Mouse (Mus musculus) liver, embryonic 13.5 days (tissue): Measurements from ENCODE around the gene Ywhah. TPM values are rescaled to one million over a fixed set of nuclear protein-coding genes. Genes with fewer than 3 reads are reported as not detected.

Experiments
- ATAC-seq: fragments of 200-750 bp; cut with Nextera tagmentation; 2 replicates; pipeline ENCODE4 v1.8.0; 2017; ENCODE audit warnings: low read depth, mild to moderate bottlenecking, moderate number of reproducible peaks, moderate library complexity
- DNase-seq: peaks from one replicate; pipeline ENCODE4 v3.0.0; 2022
- H3K27ac ChIP-seq: fragments of 300-500 bp; sonication (generic); 2 replicates; pipeline ENCODE4 v1.5.1; 2015; ENCODE audit warnings: moderate library complexity, mild to moderate bottlenecking, inconsistent platforms
- H3K27me3 ChIP-seq: fragments of 300-500 bp; sonication (generic); 2 replicates; pipeline ENCODE4 v1.6.1; 2015; ENCODE audit warnings: mild to moderate bottlenecking, inconsistent platforms
- H3K36me3 ChIP-seq: fragments of 300-500 bp; sonication (generic); 2 replicates; pipeline ENCODE4 v1.6.1; 2015; ENCODE audit warnings: mild to moderate bottlenecking, inconsistent platforms
- H3K4me1 ChIP-seq: fragments of 300-500 bp; sonication (generic); replicated peaks from 2 replicates; pipeline ENCODE4 v1.6.1; 2015; ENCODE audit warnings: inconsistent platforms
- H3K4me2 ChIP-seq: fragments of 300-500 bp; sonication (generic); 2 replicates; pipeline ENCODE4 v1.6.1; 2015; ENCODE audit warnings: inconsistent platforms, mild to moderate bottlenecking, moderate library complexity
- H3K4me3 ChIP-seq: fragments of 300-500 bp; sonication (generic); replicated peaks from 2 replicates; pipeline ENCODE4 v1.5.1; 2015; ENCODE audit warnings: mild to moderate bottlenecking, inconsistent platforms
- H3K9ac ChIP-seq: fragments of 300-500 bp; sonication (generic); 2 replicates; pipeline ENCODE4 v1.6.1; 2015; ENCODE audit warnings: mild to moderate bottlenecking, inconsistent platforms
- H3K9me3 ChIP-seq: fragments of 300-500 bp; sonication (generic); replicated peaks from 2 replicates; pipeline ENCODE4 v1.6.1; 2016; ENCODE audit warnings: inconsistent platforms
- WGBS: fragments of 180-500 bp; shearing (Covaris S2); methylation state at CpG from one replicate; pipeline ENCODE4 v1.1.7; 2015; ENCODE audit not compliant: insufficient replicate concordance; 5-methylcytosine and 5-hydroxymethylcytosine counted together
- polyA plus RNA-seq: library from polyadenylated mRNA; unstranded; fragments of >200 nt; fragmentation: Nextera tagmentation; extraction: Ambion mirVana; gene quantifications from 2 replicates; pipeline ENCODE4 v1.2.1, GENCODE M21; 2015

The Ywhah gene
- polyA plus RNA-seq, 1 experiment from 2014 or later: 248 TPM

GRCm38 (mm10) chr5:33045316-33045705 lies 26.7 kb downstream of the Ywhah start:
- no peaks in the 10 kb centered on the region; the same call in 1 of the 2 replicates for H3K9me3 ChIP-seq
- H3K27ac ChIP-seq: no peak overlapping the region
- WGBS: 73% methylated on average over 6 of the region's 6 CpGs
- no peak overlapping the region for H3K4me2 ChIP-seq
- no peaks in the 10 kb centered on the region for H3K4me1 ChIP-seq
- no peak for ATAC-seq
- H3K4me3 ChIP-seq: no peak overlapping the region
- no peak for DNase-seq
- no peaks in the 10 kb centered on the region for H3K36me3 ChIP-seq
- no peak overlapping the region for H3K9ac ChIP-seq
- H3K27me3 ChIP-seq: peaks cover 15% of the 10 kb centered on the region

GRCm38 (mm10) chr5:33052849-33053582 lies 34.4 kb downstream of the Ywhah start:
- Histone ChIP-seq H3K9ac (no peak overlapping the region; the same call in 1 of the 2 replicates), H3K4me2 (peak overlapping the region; percentile 45), H3K9me3 (no peaks in the 10 kb centered on the region), H3K27ac (no peak overlapping the region), H3K4me1 (peaks cover 5% of the 10 kb centered on the region; the same call in 1 of the 2 replicates), H3K36me3 (no peaks in the 10 kb centered on the region), H3K27me3 (peaks cover 9% of the 10 kb centered on the region; the same call in 1 of the 2 replicates), H3K4me3 (peak overlapping the region; percentile 16; the same call in 1 of the 2 replicates)
- ATAC-seq (peak; percentile 81), DNase-seq (no peak)
- WGBS: 37% methylated on average over 14 of the region's 14 CpGs

- Histone ChIP-seq H3K9me3 (no peaks in the 10 kb centered on the region), H3K27me3 (peaks cover 9% of the 10 kb centered on the region; the same call in 1 of the 2 replicates), H3K9ac (no peak overlapping the region), H3K4me3 (no peak overlapping the region), H3K27ac (no peak overlapping the region), H3K4me2 (no peak overlapping the region), H3K36me3 (no peaks in the 10 kb centered on the region), H3K4me1 (peaks cover 5% of the 10 kb centered on the region; the same call in 1 of the 2 replicates)
- ATAC-seq (no peak), DNase-seq (no peak)
- WGBS: 54% methylated on average over 10 of the region's 10 CpGs
These were observed 37.6 kb downstream of the Ywhah start for GRCm38 (mm10) chr5:33056126-33056765.

- no peak overlapping the region for H3K4me3 ChIP-seq
- DNase-seq (no peak), ATAC-seq (no peak)
- no peaks in the 10 kb centered on the region for H3K36me3 ChIP-seq
- no peaks in the 10 kb centered on the region for H3K27me3 ChIP-seq
- H3K4me1 ChIP-seq: no peaks in the 10 kb centered on the region
- H3K9ac ChIP-seq: no peak overlapping the region
- no peaks in the 10 kb centered on the region for H3K9me3 ChIP-seq
- no peak overlapping the region for H3K27ac ChIP-seq
- no peak overlapping the region for H3K4me2 ChIP-seq
These were observed 51.5 kb downstream of the Ywhah start for GRCm38 (mm10) chr5:33070071-33070470.

GRCm38 (mm10) chr5:33076490-33077191 lies 58.0 kb downstream of the Ywhah start:
- 53% methylated on average over 6 of the region's 6 CpGs for WGBS
- Histone ChIP-seq H3K27ac (no peak overlapping the region), H3K4me1 (no peaks in the 10 kb centered on the region)

More at GRCm38 (mm10) chr5:33076490-33077191, 58.0 kb downstream of the Ywhah start:
- no peak overlapping the region for H3K9ac ChIP-seq
- DNase-seq: no peak
- H3K36me3 ChIP-seq: no peaks in the 10 kb centered on the region
- no peaks in the 10 kb centered on the region for H3K27me3 ChIP-seq
- no peak overlapping the region for H3K4me2 ChIP-seq
- H3K4me3 ChIP-seq: no peak overlapping the region
- H3K9me3 ChIP-seq: no peaks in the 10 kb centered on the region
- ATAC-seq: no peak

Other genes starting within 250 kb of the Ywhah start
- gene Pisd, start 233.2 kb upstream of the Ywhah start, polyA plus RNA-seq: 35.2 and 37.9 TPM in 2 replicates
- gene Gm20671, start 191.7 kb upstream of the Ywhah start, polyA plus RNA-seq: not detected in 2 replicates
- gene Prr14l, start 164.6 kb upstream of the Ywhah start, polyA plus RNA-seq: 7.7 and 8.6 TPM in 2 replicates
- gene Depdc5, start 155.1 kb upstream of the Ywhah start, polyA plus RNA-seq: 7.4 and 9.7 TPM in 2 replicates
- gene Slc5a1, start 85.4 kb downstream of the Ywhah start, polyA plus RNA-seq: not detected in 2 replicates
- gene Spon2, start 199.6 kb downstream of the Ywhah start, polyA plus RNA-seq: 6.8 and 7.2 TPM in 2 replicates